Mouse (Mus musculus) forebrain, embryonic 13.5 days (tissue): ENCODE results near the gene Nxn. TPM values are rescaled to one million over a fixed set of nuclear protein-coding genes. Genes with fewer than 3 reads are reported as not detected.
A peak's percentile ranks its signal among the peaks of the same experiment; 100 is the strongest.

Experiments used
- ATAC-seq: fragments of 200-750 bp; cut with Nextera tagmentation; 2 replicates; pipeline ENCODE4 v1.8.0; 2017
- H3K27ac ChIP-seq: fragments of 300-500 bp; sonication (generic); 2 replicates; pipeline ENCODE4 v1.5.1; 2015; ENCODE audit warnings: inconsistent platforms, mild to moderate bottlenecking, moderate library complexity
- H3K27me3 ChIP-seq: fragments of 300-500 bp; sonication (generic); 2 replicates; pipeline ENCODE4 v1.6.1; 2015; ENCODE audit warnings: mild to moderate bottlenecking, inconsistent platforms
- H3K36me3 ChIP-seq: fragments of 300-500 bp; sonication (generic); 2 replicates; pipeline ENCODE4 v1.6.1; 2015; ENCODE audit warnings: mild to moderate bottlenecking, inconsistent platforms; ENCODE audit not compliant: poor library complexity, severe bottlenecking
- H3K4me1 ChIP-seq: fragments of 300-500 bp; sonication (generic); 2 replicates; pipeline ENCODE4 v1.6.1; 2015; ENCODE audit warnings: inconsistent platforms
- H3K4me2 ChIP-seq: fragments of 300-500 bp; sonication (generic); 2 replicates; pipeline ENCODE4 v1.6.1; 2015; ENCODE audit warnings: inconsistent platforms, mild to moderate bottlenecking, moderate library complexity
- H3K4me3 ChIP-seq: fragments of 300-500 bp; sonication (generic); 2 replicates; pipeline ENCODE4 v1.5.1; 2015; ENCODE audit warnings: mild to moderate bottlenecking, inconsistent platforms
- H3K9ac ChIP-seq: fragments of 300-500 bp; sonication (generic); 2 replicates; pipeline ENCODE4 v1.6.1; 2015; ENCODE audit warnings: mild to moderate bottlenecking, inconsistent platforms
- H3K9me3 ChIP-seq: fragments of 300-500 bp; sonication (generic); replicated peaks from 2 replicates; pipeline ENCODE4 v1.6.1; 2016; ENCODE audit warnings: inconsistent platforms
- WGBS: fragments of 180-500 bp; shearing (Covaris S2); methylation state at CpG from one replicate; pipeline ENCODE4 v1.1.7; 2015; 5-methylcytosine and 5-hydroxymethylcytosine counted together
- polyA plus RNA-seq: library from polyadenylated mRNA; unstranded; fragments of >200 nt; fragmentation: Nextera tagmentation; extraction: Ambion mirVana; gene quantifications from 2 replicates; pipeline ENCODE4 v1.2.1, GENCODE M21; 2015

Nxn gene
- 23.4 and 29.9 TPM in 2 replicates for polyA plus RNA-seq

DNA sequence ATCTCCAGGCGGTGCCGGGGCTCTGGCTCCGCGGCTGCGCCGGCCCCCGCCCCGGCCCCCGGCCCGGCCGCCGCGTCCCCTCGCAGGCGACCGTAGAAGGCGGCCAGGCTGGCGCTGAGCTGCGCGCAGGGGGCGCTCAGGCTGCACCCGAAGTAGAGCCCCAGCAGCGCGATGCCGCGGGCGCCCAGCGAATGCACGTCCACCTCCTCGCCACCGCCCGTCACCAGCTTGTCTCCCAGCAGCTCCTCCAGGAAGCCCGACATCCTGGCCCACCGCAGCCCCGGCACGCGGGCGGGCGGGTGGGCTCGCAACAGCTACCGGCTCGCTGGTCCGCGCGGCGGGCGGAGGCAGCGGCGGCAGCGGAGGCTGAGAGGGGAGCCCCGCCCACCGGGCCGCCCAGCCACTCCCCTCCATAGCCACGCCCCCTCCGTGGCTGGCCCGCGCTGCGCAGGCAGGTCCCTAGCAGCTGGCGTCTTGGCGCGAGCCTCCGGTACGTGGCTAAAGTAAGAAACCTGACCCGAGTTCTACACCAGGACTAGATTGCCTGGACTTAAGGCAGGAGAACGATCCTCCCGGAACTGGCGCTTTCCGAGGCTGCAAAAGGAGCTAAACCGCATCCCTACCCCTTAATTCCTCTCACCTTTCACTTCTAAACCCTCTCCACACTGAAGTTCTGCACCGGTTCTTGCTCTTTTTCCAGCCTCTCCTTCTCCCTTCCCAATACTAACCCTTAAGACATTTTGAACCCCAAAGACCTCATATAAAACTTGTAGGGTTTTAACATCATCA lies at the start of gene Nxn:
Gene Nxn (minus strand): TSS at position 343 of the 789 bp plus-strand sequence.
- Histone ChIP-seq H3K9me3 (no peaks in the 10 kb centered on the region), H3K4me2 (peak within 1 kb of the TSS; percentile 98), H3K36me3 (no peaks in the 10 kb centered on the region), H3K4me3 (peak within 1 kb of the TSS; percentile 84), H3K9ac (peak within 1 kb of the TSS; percentile 88), H3K27me3 (0 out of 2 replicates have a peak, but pooled peaks cover 3% of the 10 kb centered on the region), H3K4me1 (peaks cover 39% of the 10 kb centered on the region), H3K27ac (peak within 1 kb of the TSS; percentile 89)
- under 1% methylated on average over 36 of the region's 70 CpGs for WGBS
- ATAC-seq, result peak; percentile 90

DNA sequence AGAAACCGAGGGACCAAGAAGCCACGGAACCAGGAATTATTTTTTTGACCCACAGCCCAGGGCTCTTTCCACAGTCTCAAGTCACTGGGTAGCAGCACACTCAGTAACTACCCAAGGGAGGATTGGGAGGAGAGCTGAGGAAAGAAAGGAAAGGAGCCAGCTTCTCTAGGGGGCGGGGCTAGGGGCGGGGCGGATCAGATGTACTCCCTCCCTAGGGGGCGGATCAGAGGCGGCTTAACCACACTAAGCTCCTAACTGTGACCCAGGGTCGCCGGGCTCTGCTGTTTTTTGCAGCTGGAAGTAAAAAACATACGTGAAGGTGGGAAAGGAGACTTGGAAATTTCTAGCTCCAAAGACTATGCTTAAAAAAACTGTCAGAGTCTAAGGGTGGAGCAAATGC lies 47.3 kb upstream of the Nxn start:
- Histone ChIP-seq H3K36me3 (peaks cover 52% of the 10 kb centered on the region), H3K27me3 (no peaks in the 10 kb centered on the region), H3K9me3 (no peaks in the 10 kb centered on the region), H3K4me2 (no peak overlapping the region), H3K9ac (no peak overlapping the region), H3K4me3 (no peak overlapping the region), H3K27ac (no peak overlapping the region), H3K4me1 (peaks cover 65% of the 10 kb centered on the region)
- WGBS, result 2% methylated on average over 10 of the region's 10 CpGs
- ATAC-seq, result no peak

DNA sequence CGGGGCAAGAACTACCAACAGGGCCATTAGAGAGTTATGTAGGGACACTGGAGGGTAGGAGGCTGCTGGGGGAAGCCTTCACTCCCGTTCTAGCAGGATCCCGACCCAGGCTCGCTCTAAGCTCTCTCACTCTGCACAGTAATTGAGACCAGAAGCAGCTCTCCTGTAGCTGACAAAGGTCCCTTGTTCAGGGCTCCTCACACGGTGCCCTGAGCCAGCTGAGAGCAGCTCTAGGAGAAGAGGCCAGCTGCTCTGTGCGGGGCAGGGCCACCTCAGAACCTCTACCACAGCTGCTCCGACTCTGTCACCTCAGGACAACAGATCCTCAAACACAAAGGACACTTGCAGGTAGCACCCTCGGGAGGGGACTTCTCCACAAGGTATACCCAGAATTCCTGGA lies 46.5 kb upstream of the Nxn start:
- no peak for ATAC-seq
- no peak overlapping the region for H3K27ac ChIP-seq

DNA sequence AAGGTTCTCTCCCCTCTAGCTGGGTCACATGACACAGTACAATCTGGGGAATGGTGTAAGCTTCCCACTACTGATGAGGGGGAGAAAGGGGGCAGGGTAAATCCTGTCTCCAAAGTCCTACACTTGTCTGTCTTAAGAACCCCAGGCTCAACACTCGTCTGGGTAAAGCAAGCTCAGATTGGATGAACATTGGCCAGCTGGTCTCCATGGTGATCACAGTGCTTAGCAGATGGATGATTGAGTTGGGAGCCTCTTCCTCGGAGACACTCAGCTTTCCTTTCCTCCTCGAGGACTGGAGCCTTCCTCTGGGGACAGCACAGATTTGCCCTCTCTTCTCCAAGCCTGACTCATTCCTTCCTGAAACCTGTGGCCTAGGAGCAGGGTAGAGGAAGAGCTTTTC lies 40.7 kb upstream of the Nxn start:
- Histone ChIP-seq H3K4me2 (no peak overlapping the region), H3K27ac (peak overlapping the region; percentile 31; the same call in 1 of the 2 replicates), H3K36me3 (peaks cover 45% of the 10 kb centered on the region), H3K4me1 (peaks cover 46% of the 10 kb centered on the region), H3K27me3 (peaks cover 13% of the 10 kb centered on the region), H3K9me3 (no peaks in the 10 kb centered on the region), H3K9ac (no peak overlapping the region), H3K4me3 (no peak overlapping the region)
- WGBS, result 28% methylated on average over 3 of the region's 3 CpGs
- peak; percentile 26; the same call in 1 of the 2 replicates for ATAC-seq

More for the DNA sequence above, 46.5 kb upstream of the Nxn start:
- WGBS, result 22% methylated on average over 8 of the region's 8 CpGs
- Histone ChIP-seq H3K27me3 (no peaks in the 10 kb centered on the region), H3K4me3 (no peak overlapping the region), H3K36me3 (peaks cover 45% of the 10 kb centered on the region), H3K4me2 (no peak overlapping the region), H3K4me1 (peaks cover 64% of the 10 kb centered on the region), H3K9me3 (no peaks in the 10 kb centered on the region), H3K9ac (no peak overlapping the region)

DNA sequence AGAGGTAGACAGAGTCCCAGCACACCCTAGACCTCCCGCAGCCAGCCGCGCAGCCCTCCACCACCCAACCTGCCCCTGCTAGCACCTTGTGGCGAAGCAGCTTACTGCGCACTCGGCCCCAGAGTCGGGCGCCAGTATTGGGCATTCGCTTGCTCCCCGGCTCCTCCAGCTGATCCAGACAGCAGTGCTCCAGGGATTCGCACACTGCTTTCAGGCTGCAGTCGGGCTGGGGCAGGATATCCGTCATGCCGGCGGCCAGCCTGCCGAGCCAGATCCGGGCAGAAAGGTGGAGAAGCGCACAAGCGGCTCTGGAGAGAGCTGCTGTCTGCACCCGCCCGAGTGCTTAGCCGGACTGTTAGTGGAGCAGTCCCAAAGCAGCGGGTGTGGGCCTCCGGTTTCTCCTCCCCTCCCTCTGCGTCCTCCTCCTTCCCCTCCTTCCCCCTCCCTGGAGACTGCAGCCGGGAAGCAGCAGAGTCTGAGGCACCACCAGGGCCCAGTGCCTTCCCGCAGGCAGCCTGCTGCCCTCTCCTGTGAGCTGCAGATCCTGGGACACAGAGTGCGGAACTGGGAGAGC lies 38.0 kb upstream of the Nxn start:
- Histone ChIP-seq H3K4me3 (peak overlapping the region; percentile 17), H3K4me1 (peaks cover 40% of the 10 kb centered on the region), H3K4me2 (peak overlapping the region; percentile 50), H3K9me3 (no peaks in the 10 kb centered on the region), H3K36me3 (peaks cover 42% of the 10 kb centered on the region), H3K27ac (no peak overlapping the region), H3K27me3 (peaks cover 13% of the 10 kb centered on the region), H3K9ac (peak overlapping the region; percentile 22)
- WGBS, result 11% methylated on average over 26 of the region's 28 CpGs
- ATAC-seq, result peak; percentile 36; the same call in 1 of the 2 replicates

DNA sequence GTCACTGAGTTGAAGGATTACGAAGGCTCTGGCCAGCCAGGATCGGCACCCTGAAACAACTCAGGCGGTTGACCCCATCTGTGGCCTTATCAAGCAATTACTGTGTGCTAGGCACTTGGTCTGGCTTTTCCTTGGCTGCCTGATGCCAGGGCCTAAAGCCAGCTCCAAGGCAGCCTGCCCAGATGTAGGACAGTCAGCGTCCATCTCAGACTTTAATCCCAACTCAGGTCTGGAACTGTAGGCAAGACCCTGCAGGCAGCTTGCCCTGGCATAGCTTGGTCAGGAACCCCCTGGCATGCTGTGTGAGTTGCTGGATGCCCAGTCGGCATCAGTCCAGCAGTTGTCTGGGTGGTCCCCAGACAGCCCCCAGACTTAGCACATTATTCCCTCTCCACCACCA lies 37.1 kb upstream of the Nxn start:
- H3K36me3 ChIP-seq, result peaks cover 47% of the 10 kb centered on the region
- H3K4me3 ChIP-seq, result no peak overlapping the region
- peaks cover 13% of the 10 kb centered on the region for H3K27me3 ChIP-seq
- 88% methylated on average over 5 of the region's 5 CpGs for WGBS
- H3K9ac ChIP-seq, result no peak overlapping the region
- no peak overlapping the region for H3K27ac ChIP-seq
- H3K9me3 ChIP-seq, result no peaks in the 10 kb centered on the region
- no peak overlapping the region for H3K4me2 ChIP-seq
- H3K4me1 ChIP-seq, result peaks cover 34% of the 10 kb centered on the region
- no peak for ATAC-seq

DNA sequence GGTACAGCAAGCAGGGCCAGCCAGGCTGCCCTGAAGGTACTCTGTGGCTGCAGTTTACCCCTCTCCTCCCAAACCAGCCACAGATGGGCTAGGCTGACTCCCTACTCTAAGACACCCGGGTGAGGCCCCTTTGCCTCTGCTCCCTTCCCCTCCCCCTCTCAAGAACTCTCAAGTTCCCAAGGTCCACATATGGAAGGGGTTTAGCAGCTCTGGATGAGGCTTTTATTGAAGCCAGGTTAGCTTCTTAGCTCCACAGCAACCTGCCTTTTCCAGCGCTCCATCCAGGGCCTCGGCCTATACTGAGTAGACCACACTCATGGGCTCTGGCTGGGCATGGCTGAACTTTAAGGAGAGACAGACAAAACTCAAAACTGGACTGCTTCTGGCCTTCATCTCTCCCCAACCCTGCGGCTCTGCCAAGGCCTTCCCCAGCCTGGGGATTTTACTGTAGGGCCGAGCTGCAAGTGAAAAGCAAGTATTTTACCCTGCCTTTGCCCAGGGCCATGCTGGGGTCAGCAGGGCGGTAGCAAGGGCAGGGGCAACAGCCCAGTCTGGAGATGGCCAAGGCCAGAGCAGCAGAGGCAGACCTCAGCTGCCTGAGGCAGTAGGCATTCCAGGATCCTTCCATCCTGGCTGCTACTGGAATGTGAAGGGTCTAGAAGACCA lies 31.2 kb upstream of the Nxn start:
- peaks cover 13% of the 10 kb centered on the region; the same call in 1 of the 2 replicates for H3K4me1 ChIP-seq
- no peak for ATAC-seq
- H3K9ac ChIP-seq, result no peak overlapping the region
- 75% methylated on average over 6 of the region's 6 CpGs for WGBS
- H3K4me3 ChIP-seq, result no peak overlapping the region
- no peak overlapping the region for H3K4me2 ChIP-seq
- peaks cover 30% of the 10 kb centered on the region for H3K36me3 ChIP-seq
- no peaks in the 10 kb centered on the region for H3K9me3 ChIP-seq
- H3K27me3 ChIP-seq, result no peaks in the 10 kb centered on the region
- no peak overlapping the region for H3K27ac ChIP-seq

DNA sequence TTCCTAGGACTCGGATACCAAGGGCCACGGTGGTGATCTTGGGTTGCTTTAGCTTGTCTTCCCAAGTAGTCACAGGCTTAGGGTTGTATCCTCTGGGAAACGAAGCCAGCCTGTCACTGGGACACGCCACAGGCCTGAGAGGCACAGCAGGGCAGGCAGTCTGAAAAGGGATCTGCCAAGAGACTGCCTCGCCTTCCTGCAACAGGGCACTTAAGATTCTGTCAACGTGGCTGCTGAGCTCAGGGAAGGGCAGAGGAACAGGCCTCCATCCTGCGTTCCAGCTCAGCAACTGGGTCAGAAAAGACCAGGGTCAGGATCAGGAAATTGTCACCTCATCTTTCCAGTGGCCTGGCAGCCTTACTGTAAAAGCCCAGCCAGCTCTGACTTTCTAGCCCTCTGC lies 30.6 kb upstream of the Nxn start:
- peaks cover 34% of the 10 kb centered on the region for H3K36me3 ChIP-seq
- H3K27ac ChIP-seq, result no peak overlapping the region; the same call in 1 of the 2 replicates

DNA sequence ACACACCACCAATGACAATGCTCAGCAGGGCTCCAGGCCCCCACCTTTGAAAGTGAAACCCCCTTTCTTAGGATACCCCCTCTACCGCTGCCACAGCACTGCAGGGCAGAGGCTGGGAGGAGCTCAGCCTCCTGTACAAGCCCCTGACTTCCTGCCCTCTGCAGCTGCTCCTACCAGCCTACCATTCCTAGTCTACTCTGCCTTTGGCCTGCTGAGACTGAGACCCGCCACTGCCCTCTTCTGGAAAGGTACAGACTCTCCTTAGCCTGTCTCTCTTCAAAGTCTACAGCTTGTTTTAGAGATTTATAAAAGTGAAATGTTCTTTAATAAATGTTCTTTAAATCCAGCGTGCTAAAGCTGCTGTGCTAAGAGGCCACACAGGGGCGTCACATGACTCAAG lies 30.1 kb upstream of the Nxn start:
- H3K36me3 ChIP-seq, result peaks cover 37% of the 10 kb centered on the region

More for the DNA sequence above, 30.6 kb upstream of the Nxn start:
- H3K9me3 ChIP-seq, result no peaks in the 10 kb centered on the region
- ATAC-seq, result no peak
- 65% methylated on average over 7 of the region's 7 CpGs for WGBS
- no peak overlapping the region for H3K9ac ChIP-seq
- H3K27me3 ChIP-seq, result no peaks in the 10 kb centered on the region
- H3K4me2 ChIP-seq, result no peak overlapping the region
- H3K4me3 ChIP-seq, result no peak overlapping the region
- peaks cover 13% of the 10 kb centered on the region; the same call in 1 of the 2 replicates for H3K4me1 ChIP-seq

DNA sequence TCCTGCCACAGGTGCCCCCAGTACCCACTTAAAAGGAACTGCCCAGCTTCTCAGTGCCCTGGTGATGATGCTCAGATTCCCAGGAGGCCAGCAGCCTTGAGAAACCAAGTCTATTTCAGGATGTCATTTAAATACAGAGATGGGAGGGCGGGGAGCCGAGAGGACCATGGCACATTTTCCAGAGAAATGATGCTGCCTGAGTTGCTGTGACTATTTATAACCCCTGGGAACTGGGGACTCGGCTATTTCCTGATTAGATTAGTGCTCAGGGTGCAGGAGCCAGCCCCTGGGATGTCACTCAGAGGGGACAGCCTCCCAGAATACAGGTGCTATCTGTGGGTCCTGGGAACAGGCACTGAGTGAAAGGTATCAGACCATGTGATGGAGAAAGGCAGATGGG lies 28.8 kb upstream of the Nxn start:
- H3K4me1 ChIP-seq, result peaks cover 13% of the 10 kb centered on the region; the same call in 1 of the 2 replicates
- no peaks in the 10 kb centered on the region for H3K27me3 ChIP-seq
- H3K9ac ChIP-seq, result no peak overlapping the region
- H3K9me3 ChIP-seq, result no peaks in the 10 kb centered on the region
- H3K4me2 ChIP-seq, result no peak overlapping the region
- H3K4me3 ChIP-seq, result no peak overlapping the region
- no peak for ATAC-seq
- H3K36me3 ChIP-seq, result peaks cover 36% of the 10 kb centered on the region
- WGBS, result 78% methylated on average over 3 of the region's 3 CpGs
- no peak overlapping the region for H3K27ac ChIP-seq

More for the DNA sequence above, 30.1 kb upstream of the Nxn start:
- no peak overlapping the region for H3K4me2 ChIP-seq
- H3K4me3 ChIP-seq, result no peak overlapping the region
- no peak overlapping the region; the same call in 1 of the 2 replicates for H3K27ac ChIP-seq
- no peaks in the 10 kb centered on the region for H3K27me3 ChIP-seq
- no peak for ATAC-seq
- peaks cover 13% of the 10 kb centered on the region; the same call in 1 of the 2 replicates for H3K4me1 ChIP-seq
- H3K9me3 ChIP-seq, result no peaks in the 10 kb centered on the region
- H3K9ac ChIP-seq, result no peak overlapping the region
- WGBS, result 66% methylated on average over 4 of the region's 4 CpGs

DNA sequence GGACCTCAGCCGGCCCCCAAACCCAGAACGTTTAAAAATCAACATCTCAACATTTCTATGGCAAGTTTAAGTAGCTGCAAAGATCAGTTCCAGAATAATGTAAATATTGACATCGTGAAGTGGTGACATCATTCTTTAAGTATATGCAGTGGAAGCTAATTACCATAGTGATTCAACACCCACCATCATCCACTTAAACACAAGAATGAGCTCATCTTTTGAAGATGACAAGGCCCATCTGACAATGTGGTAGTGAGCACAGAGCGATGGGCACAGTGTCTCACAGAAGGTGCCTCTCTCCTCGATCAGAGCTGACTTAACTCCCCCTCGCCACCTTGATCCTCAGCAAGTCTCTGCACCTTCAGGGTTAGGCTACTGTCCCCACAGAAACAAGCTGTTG lies 26.8 kb upstream of the Nxn start:
- peaks cover 44% of the 10 kb centered on the region for H3K36me3 ChIP-seq

DNA sequence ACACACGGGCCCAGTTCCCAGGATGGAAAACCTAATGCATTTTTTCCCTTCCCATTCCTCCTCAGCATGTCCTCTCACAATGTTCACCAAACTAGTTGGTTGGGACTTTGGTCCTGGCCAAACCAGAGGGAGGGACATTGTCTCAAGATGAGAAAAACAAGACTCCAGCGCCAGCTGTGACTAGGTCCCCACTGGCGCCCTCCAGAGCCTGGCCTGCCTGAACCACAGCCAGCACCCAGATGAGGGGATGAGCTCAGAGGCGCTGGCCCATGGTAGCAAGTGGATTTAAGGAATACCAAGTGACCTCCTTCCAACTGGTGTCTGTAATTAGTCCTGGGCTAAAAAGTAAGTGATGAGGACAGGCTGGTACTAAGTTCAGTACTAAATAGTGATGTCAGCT lies 22.0 kb upstream of the Nxn start:
- Histone ChIP-seq H3K9me3 (no peaks in the 10 kb centered on the region), H3K36me3 (peaks cover 91% of the 10 kb centered on the region), H3K27ac (no peak overlapping the region), H3K9ac (no peak overlapping the region), H3K4me2 (no peak overlapping the region), H3K4me1 (peaks cover 14% of the 10 kb centered on the region; the same call in 1 of the 2 replicates), H3K27me3 (no peaks in the 10 kb centered on the region), H3K4me3 (no peak overlapping the region)
- 69% methylated on average over 4 of the region's 4 CpGs for WGBS
- no peak for ATAC-seq

More for the DNA sequence above, 26.8 kb upstream of the Nxn start:
- Histone ChIP-seq H3K9ac (no peak overlapping the region), H3K4me2 (no peak overlapping the region), H3K4me3 (no peak overlapping the region), H3K9me3 (no peaks in the 10 kb centered on the region), H3K27ac (peak overlapping the region; percentile 45; the same call in 1 of the 2 replicates), H3K4me1 (peaks cover 13% of the 10 kb centered on the region; the same call in 1 of the 2 replicates), H3K27me3 (no peaks in the 10 kb centered on the region)
- peak; percentile 45; the same call in 1 of the 2 replicates for ATAC-seq
- 68% methylated on average over 6 of the region's 6 CpGs for WGBS
